Comparison of ENCODE assay signal across 20 mouse cellular contexts in the genomic region with DNA sequence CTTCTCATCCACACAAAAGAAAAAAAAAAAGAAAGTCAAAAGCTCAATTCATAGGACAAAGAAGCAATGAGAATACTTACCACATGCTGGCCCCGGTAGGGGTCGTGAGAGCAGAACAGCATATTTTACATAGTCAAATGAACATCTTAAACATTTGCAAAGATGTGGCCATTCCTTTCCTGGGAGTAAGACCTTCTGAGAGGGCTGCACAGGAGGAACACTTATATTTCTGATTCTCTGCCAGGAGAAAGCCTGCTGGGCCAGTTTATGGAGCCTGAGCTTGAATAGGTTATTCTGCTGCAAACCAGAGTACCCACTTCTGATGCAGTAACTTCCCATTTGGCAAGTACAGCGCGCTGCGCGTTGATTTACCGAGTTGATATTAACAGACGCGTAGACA. TPM values are rescaled to one million over a fixed set of nuclear protein-coding genes. Genes with fewer than 3 reads are reported as not detected.
DNase-seq lines count a peak whose midpoint lies in the region; ATAC-seq and TF ChIP-seq lines count a peak whose summit lies in the region.
"Had no signal": no experiment of that assay in that cellular context is flagged by ENCODE, and none has a peak within 500 bp of the region (broad histone marks: within the 10 kb centered on the region; RNA-seq: fewer than 3 reads in every experiment).

No protein-coding gene starts in this region.

- H3K27me3 ChIP-seq in kidney, embryonic 15.5 days: no peaks in the 10 kb centered on the region
- H3K27me3 ChIP-seq: embryonic facial prominence, embryonic 13.5 days; neural tube, embryonic 13.5 days had no signal

- DNase-seq in kidney, postnatal 4 days: peak; percentile 3
- DNase-seq in ZHBTc4 (ENCODE audit: low read depth, low spot score): peak; percentile 54
- DNase-seq in lung, adult 2 months: peak; percentile 48
- DNase-seq in lung, postnatal 36 days: peak; percentile 82
- no peak for DNase-seq in c-Kit-positive CD71-positive TER-119-positive erythroid progenitor cells, embryonic 14.5 days (ENCODE audit: low spot score)
- DNase-seq: adrenal gland, adult 2 months; cerebellum, adult 2 months; gastrocnemius, postnatal 25 days; kidney, postnatal 25 days; layer of hippocampus, adult 9-11 months; liver, postnatal 0 days; thymus, postnatal 36 days had no signal

- H3K36me3 ChIP-seq in kidney, embryonic 15.5 days: no peaks in the 10 kb centered on the region
- H3K36me3 ChIP-seq: embryonic facial prominence, embryonic 13.5 days; G1E; neural tube, embryonic 13.5 days had no signal

- 65% methylated on average over 9 of the region's 9 CpGs for WGBS in kidney, embryonic 15.5 days
- 70% methylated on average over 9 of the region's 9 CpGs for WGBS in lung, adult 2 months

- peaks cover 17% of the 10 kb centered on the region for H3K4me1 ChIP-seq in kidney, embryonic 15.5 days
- no peaks in the 10 kb centered on the region for H3K4me1 ChIP-seq in lung, adult 2 months (ENCODE audit: control insufficient read depth, insufficient read depth, low read length)
- H3K4me1 ChIP-seq: embryonic facial prominence, embryonic 13.5 days had no signal

- no peak for TF ChIP-seq CTCF in lung, adult 2 months (IDR thresholded peaks at IDR 0.05; ENCODE audit: insufficient read depth, low read length)

- H3K9me3 ChIP-seq in kidney, embryonic 15.5 days (replicated peaks): no peaks in the 10 kb centered on the region
- H3K9me3 ChIP-seq: embryonic facial prominence, embryonic 13.5 days; neural tube, embryonic 13.5 days had no signal

- no peak overlapping the region for H3K27ac ChIP-seq in kidney, embryonic 15.5 days
- H3K27ac ChIP-seq: embryonic facial prominence, embryonic 13.5 days; hindbrain, embryonic 14.5 days; neural tube, embryonic 13.5 days had no signal

- no peak overlapping the region for H3K9ac ChIP-seq in kidney, embryonic 15.5 days
- H3K9ac ChIP-seq: embryonic facial prominence, embryonic 13.5 days; hindbrain, embryonic 14.5 days; liver, postnatal 0 days; neural tube, embryonic 13.5 days had no signal

- H3K4me2 ChIP-seq in kidney, embryonic 15.5 days: no peak overlapping the region
- H3K4me2 ChIP-seq: embryonic facial prominence, embryonic 13.5 days; hindbrain, embryonic 14.5 days; midbrain, embryonic 11.5 days; neural tube, embryonic 13.5 days had no signal

- no peak for TF ChIP-seq POLR2A in lung, adult 2 months (IDR thresholded peaks at IDR 0.05; ENCODE audit: borderline replicate concordance, extremely low read depth, low read depth, low read length)

- no peak overlapping the region for H3K4me3 ChIP-seq in kidney, embryonic 15.5 days (replicated peaks)
- H3K4me3 ChIP-seq in lung, adult 2 months (replicated peaks; ENCODE audit: extremely low read depth, low read depth, low read length): no peak overlapping the region
- H3K4me3 ChIP-seq: embryonic facial prominence, embryonic 13.5 days; neural tube, embryonic 13.5 days had no signal

- ATAC-seq in kidney, embryonic 15.5 days (replicated peaks; ENCODE audit: low FRiP score): no peak
- ATAC-seq in frontal cortex, adult (ENCODE audit: low TSS enrichment): no peak
- ATAC-seq: intestine, embryonic 16.5 days; liver, postnatal 0 days had no signal

RNA-seq across cellular contexts. Expression of gene Kcnj2, which starts 55.5 kb away (rescaled TPM):
- 2.1 and 2.5 TPM in 2 replicates for polyA plus RNA-seq in kidney, embryonic 15.5 days (2015; fragmentation: Nextera tagmentation; extraction: Ambion mirVana)
- polyA plus RNA-seq in lung, adult 2 months (2012; rRNA removed): 2.6 and 3.8 TPM in 2 replicates
- polyA plus RNA-seq: G1E had no signal
